Mouse (Mus musculus) right cerebral cortex, postnatal 4 days (tissue): ENCODE data around the gene Pdgfra.

Source experiments
- DNase-seq: peaks from one replicate; pipeline ENCODE4 v3.0.0-alpha.2; 2022

The Pdgfra gene

GRCm38 (mm10) chr5:75214520-75214919, 62.4 kb downstream of the Pdgfra start:
- no peak for DNase-seq

GRCm38 (mm10) chr5:75214929-75215328, 62.8 kb downstream of the Pdgfra start:
- DNase-seq: no peak

GRCm38 (mm10) chr5:75215678-75216256, 63.7 kb downstream of the Pdgfra start:
- no peak for DNase-seq

- no peak for DNase-seq
Observed at GRCm38 (mm10) chr5:75221610-75222009, 69.5 kb downstream of the Pdgfra start.

GRCm38 (mm10) chr5:75222491-75223265, 70.6 kb downstream of the Pdgfra start:
- DNase-seq: no peak

GRCm38 (mm10) chr5:75238363-75238762, 86.3 kb downstream of the Pdgfra start:
- DNase-seq: peak; percentile 24

- DNase-seq: no peak
Observed at GRCm38 (mm10) chr5:75238928-75239777, 87.1 kb downstream of the Pdgfra start.

- peak; percentile 44 for DNase-seq
Observed at GRCm38 (mm10) chr5:75247070-75247740, 95.1 kb downstream of the Pdgfra start.
